Mouse (Mus musculus) spleen, adult 10 weeks (tissue): ENCODE results near the gene Gm49380. TPM values are rescaled to one million over a fixed set of nuclear protein-coding genes. Genes with fewer than 3 reads are reported as not detected.

Experiments
- polyA plus RNA-seq: library from polyadenylated mRNA; stranded (reverse); fragments of 350-450 nt; fragmentation: Illumina TruSeq; extraction: RNeasy Lipid Tissue Mini Kit (QIAGEN cat#74804); gene quantifications from one replicate; pipeline ENCODE4 v1.2.3, GENCODE M21; 2015; ENCODE audit warnings: low replicate concordance; ENCODE audit not compliant: insufficient read depth

Gm49380 gene
- polyA plus RNA-seq, result not detected

GRCm38 (mm10) chr9:44113105-44113789 is at the start of gene Gm49380, which contains the start of gene Rnf26:
Gm49380 (minus strand) TSS chr9:44113500.
Rnf26 (minus strand) TSS chr9:44113517.

GRCm38 (mm10) chr9:44134101-44134850 is 21.0 kb upstream of the Gm49380 start, which contains the start of gene Mcam:
Mcam (plus strand) TSS chr9:44134469.

GRCm38 (mm10) chr9:44107110-44107509 is 6.2 kb downstream of the Gm49380 start, which contains the start of gene C1qtnf5:
C1qtnf5 (plus strand) TSS chr9:44107245.

GRCm38 (mm10) chr9:44101490-44101889 is 11.8 kb downstream of the Gm49380 start, which contains the start of gene Mfrp:
Mfrp (plus strand) TSS chr9:44101729.

GRCm38 (mm10) chr9:44066785-44067225 is 46.5 kb downstream of the Gm49380 start, which contains the start of gene Usp2:
Usp2 (plus strand) TSS chr9:44067021.

GRCm38 (mm10) chr9:44042836-44043707 is 70.2 kb downstream of the Gm49380 start, which contains the start of gene Thy1:
Thy1 (plus strand) TSS chr9:44043384.

Other genes with a start within 250 kb of the Gm49380 start
- 130 TPM for gene Thy1, start 70.1 kb downstream of the Gm49380 start, polyA plus RNA-seq
- gene Usp2, start 46.5 kb downstream of the Gm49380 start, polyA plus RNA-seq, result 0.69 TPM
- gene Mfrp, start 11.8 kb downstream of the Gm49380 start, polyA plus RNA-seq, result not detected
- 1.6 TPM for gene C1qtnf5, start 6.3 kb downstream of the Gm49380 start, polyA plus RNA-seq
- gene Rnf26, start within 50 bp of the Gm49380 start, polyA plus RNA-seq, result 10.6 TPM
- 15.1 TPM for gene Mcam, start 21.0 kb upstream of the Gm49380 start, polyA plus RNA-seq
- gene Cbl, start 120.5 kb upstream of the Gm49380 start, polyA plus RNA-seq, result 112 TPM
- not detected for gene Ccdc153, start 127.2 kb upstream of the Gm49380 start, polyA plus RNA-seq
- 0.10 TPM for gene Pdzd3, start 138.0 kb upstream of the Gm49380 start, polyA plus RNA-seq
- 2.2 TPM for gene Nlrx1, start 155.1 kb upstream of the Gm49380 start, polyA plus RNA-seq
- 1.8 TPM for gene Abcg4, start 175.1 kb upstream of the Gm49380 start, polyA plus RNA-seq
- gene Hinfp, start 192.2 kb upstream of the Gm49380 start, polyA plus RNA-seq, result 40.4 TPM
- 5.9 TPM for gene C2cd2l, start 206.8 kb upstream of the Gm49380 start, polyA plus RNA-seq
- gene Dpagt1, start 212.5 kb upstream of the Gm49380 start, polyA plus RNA-seq, result 16.7 TPM
- gene H2afx, start 221.2 kb upstream of the Gm49380 start, polyA plus RNA-seq, result 18.5 TPM
- 79.9 TPM for gene Hmbs, start 230.7 kb upstream of the Gm49380 start, polyA plus RNA-seq
- 50.6 TPM for gene Vps11, start 248.2 kb upstream of the Gm49380 start, polyA plus RNA-seq